Mouse (Mus musculus): ENCODE results near the gene Trip6. TPM values are rescaled to one million over a fixed set of nuclear protein-coding genes. Genes with fewer than 3 reads are reported as not detected.

The Trip6 gene
- polyA plus RNA-seq, 1 experiment from 2014 or later = 81.6 TPM

DNA sequence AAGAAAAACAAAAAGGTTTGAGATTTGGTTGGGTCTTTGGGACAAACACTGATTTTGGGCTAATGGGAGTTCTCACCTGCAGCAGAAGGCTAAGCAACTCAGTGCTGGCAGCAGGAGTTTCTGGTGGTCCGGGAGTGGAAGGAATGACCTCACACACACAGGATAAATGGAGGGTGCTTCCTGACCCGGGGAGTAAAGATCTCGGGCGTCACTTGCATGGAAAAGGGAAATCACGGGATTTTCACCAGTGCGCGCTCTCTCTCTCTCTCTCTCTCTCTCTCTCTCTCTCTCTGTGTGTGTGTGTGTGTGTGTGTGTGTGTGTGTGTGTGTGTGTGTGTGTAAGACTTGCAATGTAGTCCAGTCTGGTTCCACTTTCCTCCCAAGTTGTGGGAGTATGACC is 33.7 kb upstream of the Trip6 start:
- peak overlapping the region; percentile 99; the same call in 1 of the 2 replicates for H3K27ac ChIP-seq
- H3K27me3 ChIP-seq = no peaks in the 10 kb centered on the region; the same call in 1 of the 2 replicates
- H3K9me3 ChIP-seq = no peaks in the 10 kb centered on the region
- 17% methylated on average over 7 of the region's 7 CpGs for WGBS
- H3K9ac ChIP-seq (replicated peaks) = no peak overlapping the region
- peaks cover 53% of the 10 kb centered on the region for H3K4me1 ChIP-seq (replicated peaks)
- H3K4me2 ChIP-seq = peak overlapping the region; percentile 92; the same call in 1 of the 2 replicates
- H3K36me3 ChIP-seq = no peaks in the 10 kb centered on the region
- no peak overlapping the region for H3K4me3 ChIP-seq (replicated peaks)
- ATAC-seq (ENCODE audit: insufficient number of reproducible peaks, insufficient read depth, low FRiP score, low TSS enrichment, low read depth) = no peak

DNA sequence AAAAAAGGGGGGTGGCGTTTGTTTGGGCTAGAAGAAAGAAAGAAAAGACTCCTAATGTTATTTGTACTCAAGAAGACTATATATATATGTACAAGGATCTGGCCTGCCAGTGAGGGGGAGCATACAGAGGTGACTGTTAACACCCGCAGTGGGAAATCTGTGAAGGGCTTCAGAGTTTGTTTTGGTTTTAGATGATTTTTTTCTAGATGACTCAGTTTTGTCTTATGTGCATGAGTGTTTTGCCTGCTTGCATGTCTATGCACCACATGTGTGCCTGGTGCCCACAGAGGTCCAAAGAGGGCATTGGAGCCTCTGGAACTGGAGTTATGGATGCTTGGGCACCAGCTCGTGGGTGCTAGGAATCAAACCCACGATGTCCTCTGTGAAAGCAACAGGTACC is 32.8 kb upstream of the Trip6 start:
- no peak for ATAC-seq (ENCODE audit: insufficient number of reproducible peaks, insufficient read depth, low FRiP score, low TSS enrichment, low read depth)
- H3K4me1 ChIP-seq (replicated peaks) = peaks cover 45% of the 10 kb centered on the region
- 87% methylated on average over 4 of the region's 4 CpGs for WGBS

DNA sequence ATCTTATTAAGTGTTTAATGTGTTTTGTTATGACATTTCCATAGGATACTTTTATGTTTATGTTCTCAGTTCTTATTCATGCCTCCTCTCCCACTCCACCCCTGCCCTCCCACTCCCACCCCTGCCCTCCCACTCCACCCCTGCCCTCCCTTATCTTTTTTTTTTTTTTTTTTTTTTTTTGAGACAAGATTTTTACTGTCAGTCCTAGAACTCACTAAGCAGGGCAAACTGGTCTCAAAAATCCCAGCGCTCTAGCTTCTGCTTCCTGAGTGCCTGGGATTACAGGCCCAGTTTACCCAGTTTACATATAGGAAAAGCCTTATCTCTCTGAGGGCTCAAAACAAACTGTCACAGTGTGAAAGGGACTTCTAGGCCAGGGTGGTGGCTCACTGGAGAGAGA is 32.2 kb upstream of the Trip6 start:
- H3K4me2 ChIP-seq = no peak overlapping the region

More for the DNA sequence above, 32.8 kb upstream of the Trip6 start:
- H3K4me3 ChIP-seq (replicated peaks) = no peak overlapping the region
- H3K9me3 ChIP-seq = no peaks in the 10 kb centered on the region
- no peaks in the 10 kb centered on the region; the same call in 1 of the 2 replicates for H3K27me3 ChIP-seq
- H3K27ac ChIP-seq = no peak overlapping the region
- no peaks in the 10 kb centered on the region for H3K36me3 ChIP-seq
- no peak overlapping the region for H3K9ac ChIP-seq (replicated peaks)
- H3K4me2 ChIP-seq = no peak overlapping the region

DNA sequence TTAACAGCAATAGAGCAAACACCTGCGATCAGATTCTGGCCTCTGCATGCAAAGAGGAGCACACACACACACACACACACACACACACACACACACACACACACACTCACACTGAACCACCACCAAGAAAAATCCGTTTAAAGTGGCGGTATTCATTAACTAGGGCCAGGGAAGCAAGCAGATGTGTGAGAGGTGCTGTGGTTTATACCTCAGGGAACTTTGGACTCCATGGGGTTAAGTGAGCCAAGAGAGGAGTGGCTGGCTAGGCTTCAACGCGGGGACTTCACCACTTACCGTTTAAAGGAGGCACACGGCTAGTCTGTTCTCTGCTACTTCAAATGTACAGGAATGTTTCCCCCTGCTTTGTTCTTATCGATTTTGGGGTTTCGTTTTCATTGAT is 31.6 kb upstream of the Trip6 start:
- Histone ChIP-seq H3K36me3 (no peaks in the 10 kb centered on the region), H3K27ac (0 out of 2 replicates have a peak overlapping the region, but pooled peaks have one; percentile 41), H3K4me1 (replicated peaks) (peaks cover 42% of the 10 kb centered on the region), H3K4me2 (peak overlapping the region; percentile 30), H3K27me3 (no peaks in the 10 kb centered on the region; the same call in 1 of the 2 replicates), H3K4me3 (replicated peaks) (no peak overlapping the region), H3K9ac (replicated peaks) (no peak overlapping the region), H3K9me3 (no peaks in the 10 kb centered on the region)
- ATAC-seq (ENCODE audit: insufficient number of reproducible peaks, insufficient read depth, low FRiP score, low TSS enrichment, low read depth) = no peak
- WGBS = 17% methylated on average over 9 of the region's 9 CpGs

More for the DNA sequence above, 32.2 kb upstream of the Trip6 start:
- Histone ChIP-seq H3K9me3 (no peaks in the 10 kb centered on the region), H3K27me3 (no peaks in the 10 kb centered on the region; the same call in 1 of the 2 replicates), H3K4me3 (replicated peaks) (no peak overlapping the region), H3K4me1 (replicated peaks) (peaks cover 42% of the 10 kb centered on the region), H3K36me3 (no peaks in the 10 kb centered on the region), H3K9ac (replicated peaks) (no peak overlapping the region), H3K27ac (no peak overlapping the region)
- WGBS = 72% methylated on average over 1 of the region's 1 CpGs
- ATAC-seq (ENCODE audit: insufficient number of reproducible peaks, insufficient read depth, low FRiP score, low TSS enrichment, low read depth) = no peak

DNA sequence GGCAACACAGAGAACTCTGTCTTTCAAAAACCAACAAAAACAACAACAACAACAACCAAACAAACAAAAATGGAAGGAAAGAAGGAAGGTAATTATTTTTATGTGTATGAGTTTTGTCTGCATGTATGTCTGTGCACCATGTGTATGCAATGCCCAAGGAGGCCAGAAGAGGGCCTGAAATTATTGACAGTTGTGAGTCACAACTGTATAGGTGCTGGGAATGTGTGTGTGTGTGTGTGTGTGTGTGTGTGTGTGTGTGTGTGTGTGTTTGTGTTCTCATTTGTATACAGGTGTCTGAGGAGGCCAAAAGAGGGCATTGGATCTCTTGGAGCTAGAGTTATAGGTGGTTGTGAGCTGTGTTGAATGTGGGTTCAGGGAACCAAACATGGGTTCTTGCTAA is 29.7 kb upstream of the Trip6 start:
- Histone ChIP-seq H3K36me3 (no peaks in the 10 kb centered on the region), H3K27ac (no peak overlapping the region), H3K9ac (replicated peaks) (no peak overlapping the region), H3K27me3 (no peaks in the 10 kb centered on the region; the same call in 1 of the 2 replicates), H3K4me2 (no peak overlapping the region), H3K9me3 (no peaks in the 10 kb centered on the region), H3K4me1 (replicated peaks) (peaks cover 48% of the 10 kb centered on the region), H3K4me3 (replicated peaks) (no peak overlapping the region)
- ATAC-seq (ENCODE audit: insufficient number of reproducible peaks, insufficient read depth, low FRiP score, low TSS enrichment, low read depth) = no peak

DNA sequence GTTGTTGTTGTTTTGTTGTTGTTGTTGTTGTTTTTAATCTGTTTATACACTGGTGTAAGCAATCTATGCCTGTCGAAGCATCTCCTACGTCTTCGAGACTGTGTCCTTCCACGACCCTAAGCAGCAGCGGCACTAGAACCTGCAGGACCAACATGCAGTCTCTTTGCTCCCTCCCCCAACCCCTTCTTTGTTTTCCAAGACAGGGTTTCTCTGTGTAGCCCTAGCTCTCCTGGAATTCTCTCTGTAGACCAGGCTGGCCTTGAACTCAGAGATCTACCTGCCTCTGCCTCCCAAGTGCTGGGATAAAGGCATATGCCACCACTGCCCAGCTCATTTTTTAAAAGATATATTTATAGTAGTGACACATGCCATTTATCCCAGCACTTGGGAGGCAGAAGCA is 29.2 kb upstream of the Trip6 start:
- no peaks in the 10 kb centered on the region for H3K27me3 ChIP-seq
- H3K27ac ChIP-seq = no peak overlapping the region
- WGBS = 96% methylated on average over 5 of the region's 5 CpGs
- no peak overlapping the region for H3K4me3 ChIP-seq (replicated peaks)
- H3K4me2 ChIP-seq = no peak overlapping the region
- peaks cover 46% of the 10 kb centered on the region for H3K4me1 ChIP-seq (replicated peaks)
- H3K9me3 ChIP-seq = no peaks in the 10 kb centered on the region
- H3K9ac ChIP-seq (replicated peaks) = no peak overlapping the region
- H3K36me3 ChIP-seq = no peaks in the 10 kb centered on the region
- ATAC-seq (ENCODE audit: insufficient number of reproducible peaks, insufficient read depth, low FRiP score, low TSS enrichment, low read depth) = no peak

DNA sequence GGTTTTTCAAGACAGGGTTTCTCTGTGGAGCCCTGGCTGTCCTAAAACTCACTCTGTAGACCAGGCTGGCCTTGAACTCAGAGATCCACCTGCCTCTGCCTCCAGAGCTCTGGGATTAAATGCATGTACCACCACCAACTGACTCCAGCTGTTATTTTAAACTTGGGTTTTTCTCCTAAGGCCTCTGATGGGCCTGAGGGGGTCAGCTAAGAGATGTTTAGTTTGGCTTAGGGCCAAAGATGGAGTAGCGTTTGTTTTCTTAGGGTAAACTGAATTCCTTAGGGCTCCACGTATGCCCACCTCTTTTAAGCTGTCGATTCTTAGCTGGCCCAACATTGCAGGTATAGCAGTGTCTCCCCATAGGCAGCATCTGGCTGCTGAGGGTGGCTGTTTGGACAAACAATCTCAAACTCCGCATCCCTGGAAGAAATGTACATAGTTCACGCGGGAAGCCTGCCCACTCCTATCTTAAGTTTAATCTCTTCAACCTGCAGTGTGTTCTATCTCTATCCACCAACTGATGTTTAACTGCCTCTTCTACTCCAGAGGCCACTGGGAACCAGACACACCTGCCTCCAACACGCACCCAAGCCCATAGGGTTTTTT is 28.3 kb upstream of the Trip6 start:
- Histone ChIP-seq H3K27me3 (no peaks in the 10 kb centered on the region), H3K9me3 (no peaks in the 10 kb centered on the region), H3K4me2 (no peak overlapping the region), H3K9ac (replicated peaks) (no peak overlapping the region), H3K4me1 (replicated peaks) (peaks cover 37% of the 10 kb centered on the region), H3K27ac (no peak overlapping the region), H3K36me3 (no peaks in the 10 kb centered on the region), H3K4me3 (replicated peaks) (no peak overlapping the region)
- 78% methylated on average over 7 of the region's 7 CpGs for WGBS
- ATAC-seq (ENCODE audit: insufficient number of reproducible peaks, insufficient read depth, low FRiP score, low TSS enrichment, low read depth) = no peak

DNA sequence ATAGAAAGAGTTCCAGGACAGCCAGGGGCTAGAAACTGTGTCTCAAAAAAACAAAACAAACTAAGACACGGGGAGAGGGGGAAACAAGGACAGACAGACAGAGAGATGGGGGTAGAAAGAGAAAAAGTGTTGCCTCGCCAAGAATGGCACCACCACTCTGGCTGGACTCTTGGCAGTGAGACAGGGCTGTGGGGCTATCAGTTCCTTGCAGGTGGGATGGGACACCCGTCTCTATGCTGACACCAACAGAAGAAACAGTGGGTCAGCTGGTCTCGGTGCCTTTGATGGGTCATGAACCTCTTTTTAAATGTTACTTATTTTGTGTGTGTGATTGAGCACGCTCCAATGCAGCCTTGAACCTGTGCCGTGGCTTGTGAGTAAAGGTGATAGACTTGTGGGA is 26.0 kb upstream of the Trip6 start:
- H3K4me2 ChIP-seq = no peak overlapping the region
- H3K27ac ChIP-seq = 0 out of 2 replicates have a peak overlapping the region, but pooled peaks have one; percentile 72
- WGBS = 81% methylated on average over 6 of the region's 6 CpGs
- no peaks in the 10 kb centered on the region for H3K27me3 ChIP-seq
- no peak for ATAC-seq (ENCODE audit: insufficient number of reproducible peaks, insufficient read depth, low FRiP score, low TSS enrichment, low read depth)
- no peaks in the 10 kb centered on the region for H3K9me3 ChIP-seq
- peaks cover 19% of the 10 kb centered on the region for H3K4me1 ChIP-seq (replicated peaks)
- H3K4me3 ChIP-seq (replicated peaks) = no peak overlapping the region
- no peak overlapping the region for H3K9ac ChIP-seq (replicated peaks)
- no peaks in the 10 kb centered on the region for H3K36me3 ChIP-seq

DNA sequence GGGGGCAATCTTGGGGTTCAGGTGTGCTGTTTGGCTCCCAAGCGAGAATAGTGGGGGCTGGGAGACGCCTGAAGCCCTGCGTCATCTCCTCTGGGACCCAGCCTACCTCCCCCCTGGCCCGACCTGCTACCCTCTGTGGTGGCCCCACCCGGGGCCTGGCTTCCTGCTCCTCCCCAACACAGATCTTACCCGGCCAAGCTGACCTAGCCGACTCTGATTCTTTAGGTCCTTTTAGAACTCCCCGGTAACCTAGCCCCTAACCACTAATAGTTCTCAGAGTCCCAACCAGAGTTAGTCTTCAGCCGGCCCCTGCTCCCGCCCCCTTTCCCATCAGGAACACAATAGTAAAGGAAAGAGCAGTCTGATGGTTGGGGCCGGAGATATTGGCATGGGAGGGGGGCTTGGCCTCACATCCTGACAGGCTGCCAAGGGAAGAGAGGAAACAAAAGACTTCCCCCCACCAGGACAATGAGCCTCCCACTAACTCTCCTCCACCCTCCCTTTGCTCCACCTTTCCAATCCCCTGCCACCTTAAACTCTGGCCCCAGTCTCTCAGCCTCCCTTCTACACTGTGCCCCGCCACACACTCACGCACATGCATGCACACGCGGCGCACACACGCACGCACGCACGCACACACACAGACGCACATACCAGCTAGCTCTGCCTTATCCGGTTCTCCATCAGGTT is 25.2 kb upstream of the Trip6 start:
- Histone ChIP-seq H3K4me3 (replicated peaks) (peak overlapping the region; percentile 41), H3K36me3 (no peaks in the 10 kb centered on the region), H3K9ac (replicated peaks) (peak overlapping the region; percentile 62), H3K4me1 (replicated peaks) (peaks cover 13% of the 10 kb centered on the region), H3K27ac (peak overlapping the region; percentile 72; the same call in 1 of the 2 replicates), H3K4me2 (peak overlapping the region; percentile 66), H3K27me3 (no peaks in the 10 kb centered on the region), H3K9me3 (no peaks in the 10 kb centered on the region)
- no peak for ATAC-seq (ENCODE audit: insufficient number of reproducible peaks, insufficient read depth, low FRiP score, low TSS enrichment, low read depth)
- WGBS = 14% methylated on average over 22 of the region's 22 CpGs

DNA sequence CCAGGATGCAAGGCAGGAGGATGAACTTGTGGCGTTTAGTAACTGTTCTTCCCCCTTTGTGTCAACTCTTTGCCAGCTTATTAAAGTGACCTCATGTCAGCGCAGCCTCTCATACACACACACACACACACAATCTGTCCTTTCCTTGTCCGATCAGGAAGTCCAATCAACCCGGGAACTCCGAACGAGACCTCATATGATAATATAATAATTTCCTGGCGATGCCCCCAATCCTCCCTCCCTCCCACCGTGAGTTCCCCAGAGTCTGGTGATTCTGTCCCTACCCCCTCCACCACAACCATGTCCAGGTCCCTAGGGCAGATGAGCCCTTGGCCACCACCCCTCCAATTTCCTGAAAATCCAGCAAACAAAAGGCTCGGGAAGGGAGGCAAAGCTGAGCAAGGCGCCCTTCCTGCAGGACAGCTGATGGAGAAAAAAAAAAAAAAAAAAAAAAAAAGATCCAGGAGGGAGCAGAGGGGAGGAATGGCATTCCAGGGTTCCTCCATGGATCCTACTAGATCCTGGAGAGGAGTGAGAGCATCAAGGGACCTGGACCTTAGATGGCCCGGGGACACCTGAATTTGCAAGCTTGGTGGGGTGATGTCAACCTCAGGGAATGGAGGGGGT is 24.6 kb upstream of the Trip6 start:
- H3K27me3 ChIP-seq = no peaks in the 10 kb centered on the region
- H3K27ac ChIP-seq = peak overlapping the region; percentile 72
- H3K4me3 ChIP-seq (replicated peaks) = peak overlapping the region; percentile 41
- ATAC-seq (ENCODE audit: insufficient number of reproducible peaks, insufficient read depth, low FRiP score, low TSS enrichment, low read depth) = no peak
- no peaks in the 10 kb centered on the region for H3K36me3 ChIP-seq
- H3K9me3 ChIP-seq = no peaks in the 10 kb centered on the region
- WGBS = 2% methylated on average over 11 of the region's 11 CpGs
- peaks cover 13% of the 10 kb centered on the region for H3K4me1 ChIP-seq (replicated peaks)
- peak overlapping the region; percentile 66 for H3K4me2 ChIP-seq
- peak overlapping the region; percentile 62 for H3K9ac ChIP-seq (replicated peaks)

DNA sequence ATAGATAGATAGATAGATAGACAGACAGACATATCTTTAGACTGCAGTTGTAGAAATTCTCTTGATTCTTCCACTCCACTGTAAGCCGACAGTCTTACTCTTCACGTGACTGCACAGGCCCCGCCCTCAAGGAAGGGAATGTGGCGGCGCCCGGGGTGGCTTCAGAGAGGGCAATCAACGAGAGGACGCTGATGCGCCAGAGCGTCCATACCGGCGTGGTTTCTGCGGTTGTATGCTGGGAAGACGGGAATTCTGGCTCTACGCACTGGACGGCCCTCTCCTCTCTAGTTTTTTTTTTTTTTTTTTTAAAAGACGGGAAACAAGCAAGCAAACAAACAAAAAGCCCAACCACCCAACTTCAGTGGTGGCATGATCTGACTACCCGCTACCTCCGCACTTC is 24.1 kb upstream of the Trip6 start:
- under 1% methylated on average over 19 of the region's 19 CpGs for WGBS

More for the DNA sequence above, 24.1 kb upstream of the Trip6 start:
- Histone ChIP-seq H3K36me3 (no peaks in the 10 kb centered on the region), H3K4me3 (replicated peaks) (peak overlapping the region; percentile 41), H3K4me2 (peak overlapping the region; percentile 66), H3K9me3 (no peaks in the 10 kb centered on the region), H3K27ac (peak overlapping the region; percentile 69), H3K9ac (replicated peaks) (peak overlapping the region; percentile 62), H3K4me1 (replicated peaks) (peaks cover 13% of the 10 kb centered on the region), H3K27me3 (no peaks in the 10 kb centered on the region)
- ATAC-seq (ENCODE audit: insufficient number of reproducible peaks, insufficient read depth, low FRiP score, low TSS enrichment, low read depth) = peak; percentile 77

Measured in limb, embryonic 12.5 days (tissue).